Mouse (Mus musculus) CH12.LX (cell line): ENCODE measurements around the gene Gpr180. TPM values are rescaled to one million over a fixed set of nuclear protein-coding genes. Genes with fewer than 3 reads are reported as not detected.

ENCODE experiments used
- DNase-seq: peaks from one replicate; pipeline ENCODE4 v3.0.0-alpha.2; 2013; ENCODE audit errors: extremely low read depth
- H3K27ac ChIP-seq: 2 replicates; pipeline ENCODE4 v1.5.1; 2012; ENCODE audit warnings: low read depth, mild to moderate bottlenecking, control low read depth, moderate library complexity; ENCODE audit not compliant: insufficient read depth
- H3K27me3 ChIP-seq: replicated peaks from 2 replicates; pipeline ENCODE3; 2012; ENCODE audit warnings: inconsistent platforms
- H3K36me3 ChIP-seq, 2 experiments: replicated peaks in 1 of 2; 2 replicates each; pipeline versions ENCODE3 to v1.6.1; 2012; ENCODE audit warnings: inconsistent platforms in 1 of 2, low read length in 1 of 2, mild to moderate bottlenecking in 1 of 2, mixed read lengths in 1 of 2, moderate library complexity in 1 of 2; ENCODE audit not compliant: control insufficient read depth in 1 of 2, insufficient read depth in 1 of 2
- H3K4me1 ChIP-seq, 2 experiments: 2 replicates each; pipeline ENCODE4 v1.6.1; 2012; ENCODE audit warnings: inconsistent platforms in 1 of 2, moderate library complexity in 1 of 2; ENCODE audit not compliant: insufficient read depth in 2 of 2, control insufficient read depth in 1 of 2
- H3K4me2 ChIP-seq: 2 replicates; pipeline ENCODE4 v1.6.1; 2012; ENCODE audit warnings: low read depth, mild to moderate bottlenecking, control low read depth; ENCODE audit not compliant: poor library complexity, insufficient read depth, severe bottlenecking
- H3K4me3 ChIP-seq, 3 experiments: fragments of 150-350 bp in 1 of 3; sonication (generic) in 1 of 3; replicated peaks in 1 of 3; 2 replicates each; pipeline versions ENCODE3 to v1.5.1; 2011 to 2012; ENCODE audit warnings: low read depth in 2 of 3, low read length in 2 of 3, mild to moderate bottlenecking in 2 of 3, moderate library complexity in 2 of 3, control low read depth in 1 of 3, improper control_type of control experiment in 1 of 3, inconsistent platforms in 1 of 3, mixed read lengths in 1 of 3; ENCODE audit not compliant: poor library complexity in 1 of 3
- H3K79me2 ChIP-seq: replicated peaks from 2 replicates; pipeline ENCODE4 v1.6.1; 2012; ENCODE audit warnings: mild to moderate bottlenecking, moderate library complexity; ENCODE audit not compliant: control insufficient read depth, poor library complexity, insufficient read depth, severe bottlenecking; ENCODE audit errors: extremely low read depth
- H3K9ac ChIP-seq: 2 replicates; pipeline ENCODE4 v1.6.1; 2012; ENCODE audit warnings: low read depth, mild to moderate bottlenecking, control low read depth, moderate library complexity; ENCODE audit not compliant: insufficient read depth
- H3K9me3 ChIP-seq: replicated peaks from 2 replicates; pipeline ENCODE3; 2012; ENCODE audit warnings: low read length, inconsistent platforms, mixed read lengths
- BHLHE40 ChIP-seq: IDR thresholded peaks from 2 replicates; pipeline ENCODE4 v1.6.1; 2011; ENCODE audit warnings: mild to moderate bottlenecking, low read depth, low read length, improper control_type of control experiment
- CHD1 ChIP-seq: IDR thresholded peaks from 2 replicates; pipeline ENCODE4 v1.6.1; 2012; ENCODE audit warnings: low read depth, low read length, improper control_type of control experiment, inconsistent platforms
- CHD2 ChIP-seq: IDR thresholded peaks from 2 replicates; pipeline ENCODE4 v1.6.1; 2011; ENCODE audit warnings: low read length, improper control_type of control experiment
- CTCF ChIP-seq, 2 experiments: IDR thresholded peaks in 1 of 2; conservative IDR thresholded peaks in 1 of 2; 2 replicates each; pipeline ENCODE4 v1.5.1; 2011 to 2012; ENCODE audit warnings: low read depth in 2 of 2, low read length in 2 of 2, improper control_type of control experiment in 1 of 2, inconsistent platforms in 1 of 2, mild to moderate bottlenecking in 1 of 2, moderate library complexity in 1 of 2
- E2F4 ChIP-seq: IDR thresholded peaks from 2 replicates; pipeline ENCODE4 v1.6.1; 2011; ENCODE audit warnings: low read depth, low read length, improper control_type of control experiment; ENCODE audit not compliant: insufficient replicate concordance
- ELF1 ChIP-seq: IDR thresholded peaks from 2 replicates; pipeline ENCODE4 v1.6.1; 2014; ENCODE audit warnings: low read depth, mild to moderate bottlenecking, inconsistent platforms, low read length, improper control_type of control experiment
- EP300 ChIP-seq: IDR thresholded peaks from 2 replicates; pipeline ENCODE4 v1.6.1; 2011; ENCODE audit warnings: low read length, improper control_type of control experiment
- ETS1 ChIP-seq: conservative IDR thresholded peaks from 2 replicates; pipeline ENCODE4 v1.6.1; 2012; ENCODE audit warnings: low read depth, mild to moderate bottlenecking, inconsistent platforms, low read length, improper control_type of control experiment, moderate library complexity
- GABPA ChIP-seq: IDR thresholded peaks from 2 replicates; pipeline ENCODE4 v1.6.1; 2012; ENCODE audit warnings: low read depth, low read length, improper control_type of control experiment, inconsistent platforms; ENCODE audit not compliant: insufficient replicate concordance
- HCFC1 ChIP-seq: IDR thresholded peaks from 2 replicates; pipeline ENCODE4 v1.6.1; 2012; ENCODE audit warnings: low read depth, mild to moderate bottlenecking, inconsistent platforms, low read length, improper control_type of control experiment
- IRF4 ChIP-seq: IDR thresholded peaks from 2 replicates; pipeline ENCODE4 v1.6.1; 2014; ENCODE audit warnings: low read depth, mild to moderate bottlenecking, inconsistent platforms, low read length, improper control_type of control experiment
- JUN ChIP-seq: IDR thresholded peaks from 2 replicates; pipeline ENCODE4 v1.6.1; 2011; ENCODE audit warnings: low read depth, mild to moderate bottlenecking, low read length, improper control_type of control experiment, moderate library complexity; ENCODE audit not compliant: insufficient read depth
- JUND ChIP-seq: conservative IDR thresholded peaks from 2 replicates; pipeline ENCODE4 v1.6.1; 2011; ENCODE audit warnings: low read depth, low read length, improper control_type of control experiment
- KAT2A ChIP-seq: IDR thresholded peaks from 2 replicates; pipeline ENCODE4 v1.6.1; 2012; ENCODE audit warnings: low read length, improper control_type of control experiment, inconsistent platforms; ENCODE audit not compliant: insufficient replicate concordance
- MAFK ChIP-seq: IDR thresholded peaks from 2 replicates; pipeline ENCODE4 v1.6.1; 2011; ENCODE audit warnings: low read length, improper control_type of control experiment; ENCODE audit not compliant: insufficient replicate concordance
- MAX ChIP-seq: IDR thresholded peaks from 2 replicates; pipeline ENCODE4 v1.6.1; 2011; ENCODE audit warnings: low read length, improper control_type of control experiment
- MAZ ChIP-seq: IDR thresholded peaks from 2 replicates; pipeline ENCODE4 v1.6.1; 2012; ENCODE audit warnings: low read depth, mild to moderate bottlenecking, inconsistent platforms, low read length, improper control_type of control experiment, moderate library complexity
- MEF2A ChIP-seq: IDR thresholded peaks from 2 replicates; pipeline ENCODE4 v1.6.1; 2014; ENCODE audit warnings: low read depth, mild to moderate bottlenecking, inconsistent platforms, low read length, improper control_type of control experiment, borderline replicate concordance
- MXI1 ChIP-seq: IDR thresholded peaks from 2 replicates; pipeline ENCODE4 v1.6.1; 2011; ENCODE audit warnings: mild to moderate bottlenecking, low read depth, low read length, improper control_type of control experiment
- MYC ChIP-seq: IDR thresholded peaks from 2 replicates; pipeline ENCODE4 v1.6.1; 2011; ENCODE audit warnings: low read depth, mild to moderate bottlenecking, improper control_type of control experiment, low read length
- NELFE ChIP-seq: IDR thresholded peaks from 2 replicates; pipeline ENCODE4 v1.6.1; 2011; ENCODE audit warnings: low read depth, low read length, improper control_type of control experiment
- NRF1 ChIP-seq: IDR thresholded peaks from 2 replicates; pipeline ENCODE4 v1.6.1; 2014; ENCODE audit warnings: low read depth, mild to moderate bottlenecking, inconsistent platforms, low read length, improper control_type of control experiment, moderate library complexity
- PAX5 ChIP-seq: IDR thresholded peaks from 2 replicates; pipeline ENCODE4 v1.6.1; 2012; ENCODE audit warnings: low read length, inconsistent platforms, mixed read lengths
- POLR2A ChIP-seq: IDR thresholded peaks from 2 replicates; pipeline ENCODE4 v1.6.1; 2011; ENCODE audit warnings: low read depth, mild to moderate bottlenecking, improper control_type of control experiment, low read length
- POLR2AphosphoS2 ChIP-seq: IDR thresholded peaks from 2 replicates; pipeline ENCODE4 v1.6.1; 2011; ENCODE audit warnings: low read depth, low read length, improper control_type of control experiment
- RAD21 ChIP-seq: IDR thresholded peaks from 2 replicates; pipeline ENCODE4 v1.6.1; 2011; ENCODE audit warnings: low read depth, mild to moderate bottlenecking, low read length, improper control_type of control experiment, moderate library complexity
- RCOR1 ChIP-seq: conservative IDR thresholded peaks from 2 replicates; pipeline ENCODE4 v1.6.1; 2012; ENCODE audit warnings: low read depth, mild to moderate bottlenecking, inconsistent platforms, low read length, improper control_type of control experiment
- SIN3A ChIP-seq: IDR thresholded peaks from 2 replicates; pipeline ENCODE4 v1.6.1; 2012; ENCODE audit warnings: low read length, improper control_type of control experiment, inconsistent platforms
- SMC3 ChIP-seq: IDR thresholded peaks from 2 replicates; pipeline ENCODE4 v1.6.1; 2011; ENCODE audit warnings: low read depth, low read length, improper control_type of control experiment
- TBP ChIP-seq: conservative IDR thresholded peaks from 2 replicates; pipeline ENCODE4 v1.6.1; 2011; ENCODE audit warnings: low read depth, low read length, improper control_type of control experiment
- TCF12 ChIP-seq: IDR thresholded peaks from 2 replicates; pipeline ENCODE4 v1.6.1; 2014; ENCODE audit warnings: low read depth, mild to moderate bottlenecking, inconsistent platforms, low read length, improper control_type of control experiment
- UBTF ChIP-seq: IDR thresholded peaks from 2 replicates; pipeline ENCODE4 v1.6.1; 2012; ENCODE audit warnings: low read depth, mild to moderate bottlenecking, inconsistent platforms, low read length, improper control_type of control experiment, moderate library complexity
- USF1 ChIP-seq: IDR thresholded peaks from 2 replicates; pipeline ENCODE4 v1.6.1; 2014; ENCODE audit warnings: low read depth, mild to moderate bottlenecking, inconsistent platforms, low read length, improper control_type of control experiment
- USF2 ChIP-seq: conservative IDR thresholded peaks from 2 replicates; pipeline ENCODE4 v1.6.1; 2011; ENCODE audit warnings: low read depth, low read length, improper control_type of control experiment
- ZC3H11A ChIP-seq: IDR thresholded peaks from 2 replicates; pipeline ENCODE4 v1.6.1; 2012; ENCODE audit warnings: low read depth, mild to moderate bottlenecking, inconsistent platforms, low read length, improper control_type of control experiment
- ZKSCAN1 ChIP-seq: IDR thresholded peaks from 2 replicates; pipeline ENCODE4 v1.6.1; 2012; ENCODE audit warnings: low read depth, inconsistent platforms, low read length, improper control_type of control experiment, borderline replicate concordance
- ZMIZ1 ChIP-seq: IDR thresholded peaks from 2 replicates; pipeline ENCODE4 v1.6.1; 2012; ENCODE audit warnings: low read depth, mild to moderate bottlenecking, inconsistent platforms, low read length, improper control_type of control experiment
- ZNF384 ChIP-seq: IDR thresholded peaks from 2 replicates; pipeline ENCODE4 v1.6.1; 2012; ENCODE audit warnings: low read depth, low read length, improper control_type of control experiment, inconsistent platforms
- dilution Hi-C: fragments of 300-500 bp; cut with MboI; formaldehyde crosslinking; loops from 2 replicates; pipeline ENCODE4 v1.14.3; 2020; ENCODE audit warnings: low sequenced_read_pairs; ENCODE audit not compliant: extremely low pct_unique_long_range_greater_than_20kb, extremely low pct_ligation_motif_present
- in situ Hi-C: fragments of 300-500 bp; cut with MboI; formaldehyde crosslinking; loops from 3 replicates; pipeline ENCODE4 v1.14.3; 2019; ENCODE audit warnings: low sequenced_read_pairs, low pct_ligation_motif_present, low pct_unique_long_range_greater_than_20kb, mixed read lengths
- polyA plus RNA-seq: library from polyadenylated mRNA; unstranded; fragments of >175 nt; gene quantifications from 2 replicates; pipeline ENCODE4 v1.2.1, GENCODE M21; 2012; ENCODE audit warnings: low read depth; ENCODE audit not compliant: insufficient read length
- total RNA-seq, 2 experiments: library from RNA; depleted of rRNA; stranded (reverse); fragments of 300-350 nt in 1 of 2; fragments of >200 nt in 1 of 2; gene quantifications; 2 replicates each; pipeline ENCODE4 v1.2.3; 2012 to 2014

The Gpr180 gene
- total and polyA plus RNA-seq, 3 experiments, result 11.7 to 15.8 (median 14.0) TPM

DNA sequence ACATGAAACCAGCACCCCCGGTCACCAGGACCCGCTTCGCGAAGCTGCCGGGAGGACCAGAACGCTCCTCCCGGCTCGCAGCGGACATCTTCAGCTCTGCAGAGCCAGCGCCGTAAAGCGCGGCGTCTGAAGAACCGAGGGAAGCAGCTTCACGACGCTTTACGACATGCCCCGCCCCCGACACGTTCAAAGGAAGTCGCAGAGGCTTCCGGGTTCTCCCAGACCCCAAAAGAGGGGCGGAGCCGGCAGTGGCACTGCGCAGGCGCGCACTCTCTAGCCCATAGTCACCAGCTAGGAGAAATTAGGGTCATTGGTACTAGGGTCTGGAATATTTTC is 4.3 kb upstream of the Gpr180 start, which contains the start of gene Tgds:
Tgds (minus strand) TSS at position 114 of the 336 bp plus-strand sequence.
- Histone ChIP-seq H3K27me3 (peaks cover 2% of the 10 kb centered on the region), H3K36me3 (peaks cover 11 to 27% of the 10 kb centered on the region in 2 experiments), H3K27ac (0 out of 2 replicates have a peak within 1 kb of the TSS, but pooled peaks have one; percentile 9), H3K4me2 (peak within 1 kb of the TSS; percentile 99), H3K4me3 (peak within 1 kb of the TSS; percentile 86 to 99 (median 93)), H3K9me3 (peaks cover 9% of the 10 kb centered on the region), H3K4me1 (peaks cover 7 to 24% of the 10 kb centered on the region in 2 experiments), H3K9ac (peak within 1 kb of the TSS; percentile 90), H3K79me2 (peaks cover 13% of the 10 kb centered on the region)
- peak; percentile 100 for DNase-seq
- in situ Hi-C loops, result loop anchor here (10.0 kb wide), 1 partner anchor 98 kb away; no protein-coding TSS in a partner anchor
- dilution Hi-C loops, result no loop called here
- TF ChIP-seq MEF2A, result 0 out of 2 replicates have a peak, but pooled peaks have one; percentile 43
- TF ChIP-seq ZC3H11A, result no peak
- TF ChIP-seq BHLHE40, result peak; percentile 84
- TF ChIP-seq IRF4, result 0 out of 2 replicates have a peak, but pooled peaks have one; percentile 56
- TF ChIP-seq ZKSCAN1, result no peak
- TF ChIP-seq ETS1, result no peak; the same call in 1 of the 2 replicates
- TF ChIP-seq MXI1, result peak; percentile 30; the same call in 1 of the 2 replicates
- TF ChIP-seq SIN3A, result no peak; the same call in 1 of the 2 replicates
- TF ChIP-seq POLR2A, result peak; percentile 97
- TF ChIP-seq CHD1, result no peak
- peak; percentile 100 for TF ChIP-seq ELF1
- peak; percentile 63; the same call in 1 of the 2 replicates for TF ChIP-seq CHD2
- peak; percentile 89 for TF ChIP-seq HCFC1
- no peak for TF ChIP-seq CTCF (conservative IDR thresholded peaks at IDR 0.05 in 1 of 2, IDR thresholded peaks at IDR 0.05 in 1 of 2; ENCODE audit: low read depth in 2 of 2, low read length in 2 of 2)
- TF ChIP-seq JUND, result no peak
- TF ChIP-seq RAD21, result no peak
- TF ChIP-seq JUN, result no peak
- TF ChIP-seq KAT2A, result peak; percentile 87; the same call in 1 of the 2 replicates
- no peak for TF ChIP-seq MAX
- TF ChIP-seq MYC, result no peak
- peak; percentile 37; the same call in 1 of the 2 replicates for TF ChIP-seq GABPA
- no peak for TF ChIP-seq USF1
- no peak for TF ChIP-seq MAFK
- no peak for TF ChIP-seq EP300
- TF ChIP-seq MAZ, result peak; percentile 73; the same call in 1 of the 2 replicates
- TF ChIP-seq PAX5, result no peak
- no peak for TF ChIP-seq SMC3
- no peak for TF ChIP-seq RCOR1
- peak; percentile 85; the same call in 1 of the 2 replicates for TF ChIP-seq POLR2AphosphoS2
- peak; percentile 79 for TF ChIP-seq ZMIZ1
- peak; percentile 50; the same call in 1 of the 2 replicates for TF ChIP-seq E2F4
- peak; percentile 96 for TF ChIP-seq TBP
- peak; percentile 96 for TF ChIP-seq NELFE
- TF ChIP-seq NRF1, result peak; percentile 92
- no peak for TF ChIP-seq UBTF
- no peak for TF ChIP-seq USF2
- TF ChIP-seq TCF12, result peak; percentile 98
- no peak for TF ChIP-seq ZNF384
